Mouse (Mus musculus) ES-E14 (cell line): ENCODE data around the gene Cox4i1. TPM values are rescaled to one million over a fixed set of nuclear protein-coding genes. Genes with fewer than 3 reads are reported as not detected.

Source experiments
- DNase-seq: peaks from one replicate; pipeline ENCODE4 v3.0.0-alpha.2; 2013; ENCODE audit warnings: low read depth, low spot score
- H3K27ac ChIP-seq: 2 replicates; pipeline ENCODE4 v1.5.1; 2012; ENCODE audit warnings: low read depth, mild to moderate bottlenecking, low read length, moderate library complexity, mixed read lengths; ENCODE audit not compliant: poor library complexity, insufficient read depth, severe bottlenecking
- H3K36me3 ChIP-seq: 2 replicates; pipeline ENCODE4 v1.6.1; 2012; ENCODE audit warnings: mild to moderate bottlenecking, low read length, moderate library complexity, mixed read lengths; ENCODE audit not compliant: control insufficient read depth, poor library complexity, insufficient read depth, severe bottlenecking
- H3K4me1 ChIP-seq, 2 experiments: fragments of 150-350 bp in 1 of 2; sonication (generic) in 1 of 2; 2 replicates each; pipeline ENCODE4 v1.6.1; 2012; ENCODE audit warnings: low read length in 2 of 2, mild to moderate bottlenecking in 1 of 2, mixed read lengths in 1 of 2; ENCODE audit not compliant: control insufficient read depth in 2 of 2, insufficient read depth in 2 of 2, poor library complexity in 1 of 2
- H3K4me3 ChIP-seq, 2 experiments: fragments of 150-350 bp in 1 of 2; sonication (generic) in 1 of 2; 2 replicates each; pipeline ENCODE4 v1.5.1; 2012; ENCODE audit warnings: low read length in 2 of 2, low read depth in 1 of 2, mild to moderate bottlenecking in 1 of 2, mixed read lengths in 1 of 2; ENCODE audit not compliant: insufficient read depth in 1 of 2, poor library complexity in 1 of 2, severe bottlenecking in 1 of 2
- H3K9ac ChIP-seq: 2 replicates; pipeline ENCODE4 v1.6.1; 2012; ENCODE audit warnings: low read depth, mild to moderate bottlenecking, low read length, mixed read lengths; ENCODE audit not compliant: poor library complexity, insufficient read depth, severe bottlenecking
- H3K9me3 ChIP-seq: fragments of 150-350 bp; sonication (generic); 2 replicates; pipeline ENCODE4 v1.6.1; 2012; ENCODE audit warnings: low read depth, mild to moderate bottlenecking, low read length; ENCODE audit not compliant: control insufficient read depth, insufficient read depth
- CHD2 ChIP-seq: IDR thresholded peaks from 2 replicates; pipeline ENCODE4 v1.6.1; 2014; ENCODE audit warnings: mild to moderate bottlenecking, low read depth, low read length, inconsistent platforms
- HCFC1 ChIP-seq: IDR thresholded peaks from 2 replicates; pipeline ENCODE4 v1.6.1; 2012; ENCODE audit warnings: low read length, inconsistent platforms, borderline replicate concordance; ENCODE audit not compliant: insufficient read depth
- MAFK ChIP-seq: IDR thresholded peaks from 2 replicates; pipeline ENCODE4 v1.6.1; 2014; ENCODE audit warnings: mild to moderate bottlenecking, low read depth, low read length, inconsistent platforms; ENCODE audit not compliant: insufficient read depth
- ZC3H11A ChIP-seq: IDR thresholded peaks from 2 replicates; pipeline ENCODE4 v1.6.1; 2012; ENCODE audit warnings: low read depth, mild to moderate bottlenecking, inconsistent platforms, low read length, borderline replicate concordance
- ZNF384 ChIP-seq: IDR thresholded peaks from 2 replicates; pipeline ENCODE4 v1.6.1; 2012; ENCODE audit warnings: low read depth, low read length, inconsistent platforms
- in situ Hi-C, 2 experiments: fragments of 600-800 bp; cut with MboI; formaldehyde crosslinking; loops; one replicate each; pipeline ENCODE4 v1.15.1; 2025; ENCODE audit warnings: low sequenced_read_pairs in 2 of 2, inconsistent platforms in 1 of 2; ENCODE audit not compliant: unreplicated experiment in 2 of 2
- total RNA-seq: library from RNA; depleted of rRNA; stranded (reverse); fragments of 300-350 nt; gene quantifications from 2 replicates; pipeline ENCODE4 v1.2.3, GENCODE M21; 2012

The Cox4i1 gene
- total RNA-seq, 1 experiment: 1,965 TPM

DNA sequence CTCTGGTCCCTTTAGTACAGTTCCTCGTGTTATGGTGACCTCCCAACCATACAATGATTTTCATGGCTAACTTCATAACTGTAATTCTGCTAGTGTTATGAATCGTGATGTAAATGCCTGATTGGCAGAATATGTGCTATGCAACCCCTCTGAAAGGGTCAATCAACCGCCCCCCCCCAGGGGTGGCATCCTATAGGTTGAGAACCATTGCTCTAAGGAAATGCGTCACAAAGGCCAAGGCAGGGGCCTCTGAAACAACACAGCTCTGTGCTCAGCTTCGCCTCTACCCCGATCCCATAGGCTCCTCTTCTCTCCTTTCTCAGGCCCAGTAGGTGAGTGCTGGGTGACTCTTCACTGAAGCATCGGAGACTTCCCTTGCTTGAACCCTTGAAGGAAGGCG is 17.6 kb downstream of the Cox4i1 start:
- no peak overlapping the region for H3K4me3 ChIP-seq
- no peaks in the 10 kb centered on the region for H3K36me3 ChIP-seq
- DNase-seq: no peak
- H3K9ac ChIP-seq: no peak overlapping the region
- no peak overlapping the region for H3K27ac ChIP-seq
- no peaks in the 10 kb centered on the region for H3K9me3 ChIP-seq
- in situ Hi-C loops: loop anchor here in 1 of 2 experiments (25.0 kb wide), 1 partner anchor 102 kb away; no protein-coding TSS in a partner anchor
- TF ChIP-seq CHD2 (no peak), ZC3H11A (no peak), MAFK (no peak), ZNF384 (no peak), HCFC1 (no peak)
- no peaks in the 10 kb centered on the region for H3K4me1 ChIP-seq

DNA sequence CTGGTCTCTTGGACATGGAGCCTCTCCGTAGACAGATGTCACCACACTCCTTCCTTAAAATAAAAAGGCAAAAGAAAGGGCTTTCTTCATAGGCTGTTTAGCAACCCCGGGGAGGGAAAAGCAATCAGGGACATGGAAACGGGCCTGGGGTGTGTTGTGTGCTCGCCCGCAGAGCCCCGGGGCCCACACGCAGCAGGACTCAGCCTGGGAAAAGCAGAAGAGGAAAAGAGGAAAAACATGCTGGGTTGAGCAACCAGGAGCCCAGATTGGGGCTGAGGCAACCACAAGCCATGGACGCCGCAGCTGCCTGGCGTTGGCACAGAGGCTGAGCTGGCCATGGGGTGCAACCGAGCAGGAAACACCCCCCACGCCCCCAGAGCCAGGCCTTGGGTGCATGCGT is 18.0 kb downstream of the Cox4i1 start:
- Histone ChIP-seq H3K4me1 (no peaks in the 10 kb centered on the region), H3K9ac (no peak overlapping the region), H3K27ac (no peak overlapping the region), H3K4me3 (no peak overlapping the region), H3K9me3 (no peaks in the 10 kb centered on the region), H3K36me3 (no peaks in the 10 kb centered on the region)
- no peak for DNase-seq
- TF ChIP-seq ZC3H11A: no peak
- TF ChIP-seq MAFK: no peak
- TF ChIP-seq HCFC1: no peak
- no peak for TF ChIP-seq ZNF384
- TF ChIP-seq CHD2: no peak
- in situ Hi-C loops: loop anchor here in 1 of 2 experiments (25.0 kb wide), 1 partner anchor 101 kb away; no protein-coding TSS in a partner anchor

- no peaks in the 10 kb centered on the region for H3K4me1 ChIP-seq
- H3K9ac ChIP-seq: no peak overlapping the region
- H3K9me3 ChIP-seq: no peaks in the 10 kb centered on the region
- no peaks in the 10 kb centered on the region for H3K36me3 ChIP-seq
- H3K27ac ChIP-seq: no peak overlapping the region
- in situ Hi-C loops: loop anchor here in 1 of 2 experiments (25.0 kb wide), 1 partner anchor 101 kb away; no protein-coding TSS in a partner anchor
- no peak for DNase-seq
- H3K4me3 ChIP-seq: no peak overlapping the region
- TF ChIP-seq MAFK (no peak), HCFC1 (no peak)
These were observed 18.6 kb downstream of the Cox4i1 start for GRCm38 (mm10) chr8:120686576-120686975.

- DNase-seq: no peak
- no peak overlapping the region for H3K27ac ChIP-seq
- no peak overlapping the region for H3K4me3 ChIP-seq
- no peaks in the 10 kb centered on the region for H3K9me3 ChIP-seq
- no peak overlapping the region for H3K9ac ChIP-seq
- no peaks in the 10 kb centered on the region for H3K36me3 ChIP-seq
- in situ Hi-C loops: loop anchor here in 1 of 2 experiments (25.0 kb wide), 1 partner anchor 100 kb away; no protein-coding TSS in a partner anchor
- H3K4me1 ChIP-seq: no peaks in the 10 kb centered on the region
- TF ChIP-seq CHD2: no peak
- no peak for TF ChIP-seq ZNF384
- TF ChIP-seq HCFC1: no peak
- no peak for TF ChIP-seq MAFK
- TF ChIP-seq ZC3H11A: no peak
These were observed 19.8 kb downstream of the Cox4i1 start for GRCm38 (mm10) chr8:120687786-120688185.

DNA sequence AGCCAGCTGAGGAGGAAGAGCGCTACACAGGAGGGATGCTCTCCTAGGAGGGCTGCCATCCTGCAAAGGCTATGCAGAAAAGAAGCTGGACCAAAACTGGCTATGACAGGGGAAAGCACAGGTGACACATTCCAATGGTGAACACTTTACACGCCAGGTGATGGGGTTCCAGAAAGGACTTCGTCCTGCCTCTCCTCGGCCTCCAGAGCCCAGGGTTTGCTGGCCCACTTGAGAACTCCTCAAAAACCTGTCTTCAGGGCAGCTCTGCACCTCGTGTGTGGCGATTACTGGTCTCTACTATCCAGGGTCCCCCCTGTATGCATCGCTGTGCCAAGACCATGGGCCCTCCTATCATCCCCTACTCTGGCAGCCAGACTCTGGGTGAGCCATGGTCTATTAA is 20.5 kb downstream of the Cox4i1 start:
- no peaks in the 10 kb centered on the region for H3K36me3 ChIP-seq
- TF ChIP-seq CHD2: no peak
- TF ChIP-seq ZNF384: no peak
- TF ChIP-seq HCFC1: no peak
- TF ChIP-seq MAFK: no peak
- no peak for TF ChIP-seq ZC3H11A
- H3K4me1 ChIP-seq: no peaks in the 10 kb centered on the region
- H3K9ac ChIP-seq: no peak overlapping the region
- no peak overlapping the region for H3K27ac ChIP-seq
- no peak overlapping the region for H3K4me3 ChIP-seq
- DNase-seq: no peak
- H3K9me3 ChIP-seq: no peaks in the 10 kb centered on the region
- in situ Hi-C loops: loop anchor here in 1 of 2 experiments (25.0 kb wide), 1 partner anchor 99 kb away; no protein-coding TSS in a partner anchor
